Mouse (Mus musculus): ENCODE data around the gene Armc2.

GRCm38 (mm10) chr10:41889566-41889965 lies 128.7 kb downstream of the Armc2 start:
- TF ChIP-seq CTCF (IDR thresholded peaks at IDR 0.05; ENCODE audit: low read depth, low read length) (no peak), POLR2A (IDR thresholded peaks at IDR 0.05; ENCODE audit: insufficient read depth, low read length) (no peak)
